Mouse (Mus musculus): ENCODE results near the gene Grwd1. TPM values are rescaled to one million over a fixed set of nuclear protein-coding genes. Genes with fewer than 3 reads are reported as not detected.

Grwd1 gene
- total RNA-seq, 1 experiment = 107 TPM

GRCm38 (mm10) chr7:45873061-45873947 is 42.6 kb upstream of the Grwd1 start:
- TF ChIP-seq CHD2 (IDR thresholded peaks at IDR 0.05; ENCODE audit: low read depth, low read length) = no peak
- no peak for TF ChIP-seq HCFC1 (IDR thresholded peaks at IDR 0.05; ENCODE audit: borderline replicate concordance, insufficient read depth, low read length)
- TF ChIP-seq MAFK (IDR thresholded peaks at IDR 0.05; ENCODE audit: insufficient read depth, low read depth, low read length) = no peak
- TF ChIP-seq ZC3H11A (IDR thresholded peaks at IDR 0.05; ENCODE audit: borderline replicate concordance, low read depth, low read length) = no peak
- TF ChIP-seq ZNF384 (IDR thresholded peaks at IDR 0.05; ENCODE audit: low read depth, low read length) = no peak
- no peak for DNase-seq (ENCODE audit: low read depth, low spot score)
- Histone ChIP-seq H3K36me3 (ENCODE audit: control insufficient read depth, insufficient read depth, low read length, poor library complexity, severe bottlenecking) (peaks cover 13% of the 10 kb centered on the region), H3K27ac (ENCODE audit: insufficient read depth, low read depth, low read length, poor library complexity, severe bottlenecking) (peak overlapping the region; percentile 41), H3K4me1 (ENCODE audit: control insufficient read depth in 2 of 2, insufficient read depth in 2 of 2, low read length in 2 of 2, poor library complexity in 1 of 2) (peaks cover 1 to 5% of the 10 kb centered on the region in 2 experiments; a peak in 2 of 4 replicates), H3K9me3 (ENCODE audit: control insufficient read depth, insufficient read depth, low read depth, low read length) (no peaks in the 10 kb centered on the region), H3K4me3 (ENCODE audit: insufficient read depth in 1 of 2, low read depth in 1 of 2, low read length in 2 of 2, poor library complexity in 1 of 2, severe bottlenecking in 1 of 2) (peak overlapping the region; percentile 69 to 77), H3K9ac (ENCODE audit: insufficient read depth, low read depth, low read length, poor library complexity, severe bottlenecking) (peak overlapping the region; percentile 93)
- in situ Hi-C loops (cut with MboI; ENCODE audit: low sequenced_read_pairs in 2 of 2, unreplicated experiment in 2 of 2) = no loop called here

GRCm38 (mm10) chr7:45872624-45873023 is 41.9 kb upstream of the Grwd1 start, which contains the start of gene Kdelr1:
Gene Kdelr1 (plus strand): TSS chr7:45872772.
- peak within 1 kb of the TSS; percentile 41 for H3K27ac ChIP-seq (ENCODE audit: insufficient read depth, low read depth, low read length, poor library complexity, severe bottlenecking)
- no peaks in the 10 kb centered on the region for H3K9me3 ChIP-seq (ENCODE audit: control insufficient read depth, insufficient read depth, low read depth, low read length)
- peak within 1 kb of the TSS; percentile 69 to 77 for H3K4me3 ChIP-seq (ENCODE audit: insufficient read depth in 1 of 2, low read depth in 1 of 2, low read length in 2 of 2, poor library complexity in 1 of 2, severe bottlenecking in 1 of 2)
- in situ Hi-C loops (cut with MboI; ENCODE audit: low sequenced_read_pairs in 2 of 2, unreplicated experiment in 2 of 2) = no loop called here
- H3K9ac ChIP-seq (ENCODE audit: insufficient read depth, low read depth, low read length, poor library complexity, severe bottlenecking) = peak within 1 kb of the TSS; percentile 93
- H3K4me1 ChIP-seq (ENCODE audit: control insufficient read depth in 2 of 2, insufficient read depth in 2 of 2, low read length in 2 of 2, poor library complexity in 1 of 2) = peaks cover 1 to 5% of the 10 kb centered on the region in 2 experiments; a peak in 2 of 4 replicates
- peak; percentile 83 for DNase-seq (ENCODE audit: low read depth, low spot score)
- TF ChIP-seq ZC3H11A (IDR thresholded peaks at IDR 0.05; ENCODE audit: borderline replicate concordance, low read depth, low read length) = peak; percentile 21; the same call in 1 of the 2 replicates
- TF ChIP-seq HCFC1 (IDR thresholded peaks at IDR 0.05; ENCODE audit: borderline replicate concordance, insufficient read depth, low read length) = no peak
- peaks cover 13% of the 10 kb centered on the region for H3K36me3 ChIP-seq (ENCODE audit: control insufficient read depth, insufficient read depth, low read length, poor library complexity, severe bottlenecking)

DNA sequence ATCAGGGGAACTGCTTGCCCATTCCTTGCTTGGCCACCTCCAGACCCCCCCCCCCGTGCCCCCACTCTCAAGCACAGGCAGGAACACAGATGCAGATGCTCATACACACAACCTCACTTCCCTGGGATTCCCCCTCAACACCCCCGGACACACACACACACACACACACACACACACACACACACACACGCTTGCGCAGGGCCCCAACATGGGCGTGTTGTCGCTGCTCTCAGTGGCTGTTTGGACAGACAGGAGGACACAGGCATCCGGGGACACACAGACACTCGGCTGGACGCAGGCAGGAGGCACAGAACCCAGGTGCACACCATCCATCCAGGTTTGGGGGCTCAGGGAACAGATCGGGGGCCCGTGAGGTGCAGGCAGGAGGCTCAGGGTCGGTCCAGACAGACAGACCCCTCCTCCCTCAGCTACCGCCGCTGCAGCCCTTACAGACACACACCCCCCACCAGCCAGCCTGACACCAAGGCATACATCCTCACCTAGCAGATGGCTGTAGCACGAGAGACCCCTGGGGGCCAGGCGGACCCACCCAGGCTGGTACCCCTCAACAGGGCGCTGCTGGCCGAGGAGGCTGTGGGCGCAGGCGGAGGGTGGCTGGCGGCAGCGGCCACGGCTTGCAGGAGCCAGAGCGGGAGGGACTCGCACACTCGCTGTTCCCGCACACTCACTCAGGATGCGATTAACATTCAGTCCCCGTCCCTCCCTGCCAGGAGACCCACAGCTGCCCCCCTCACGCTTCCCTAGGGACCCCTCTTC is 39.7 kb upstream of the Grwd1 start:
- Histone ChIP-seq H3K9me3 (ENCODE audit: control insufficient read depth, insufficient read depth, low read depth, low read length) (no peaks in the 10 kb centered on the region), H3K27ac (ENCODE audit: insufficient read depth, low read depth, low read length, poor library complexity, severe bottlenecking) (no peak overlapping the region)
- TF ChIP-seq CHD2 (IDR thresholded peaks at IDR 0.05; ENCODE audit: low read depth, low read length) (no peak), HCFC1 (IDR thresholded peaks at IDR 0.05; ENCODE audit: borderline replicate concordance, insufficient read depth, low read length) (no peak), ZNF384 (IDR thresholded peaks at IDR 0.05; ENCODE audit: low read depth, low read length) (no peak), ZC3H11A (IDR thresholded peaks at IDR 0.05; ENCODE audit: borderline replicate concordance, low read depth, low read length) (no peak), MAFK (IDR thresholded peaks at IDR 0.05; ENCODE audit: insufficient read depth, low read depth, low read length) (no peak)

GRCm38 (mm10) chr7:45869787-45870186 is 39.0 kb upstream of the Grwd1 start:
- Histone ChIP-seq H3K36me3 (ENCODE audit: control insufficient read depth, insufficient read depth, low read length, poor library complexity, severe bottlenecking) (peaks cover 3% of the 10 kb centered on the region; the same call in 1 of the 2 replicates), H3K4me1 (ENCODE audit: control insufficient read depth in 2 of 2, insufficient read depth in 2 of 2, low read length in 2 of 2, poor library complexity in 1 of 2) (peaks cover 1 to 11% of the 10 kb centered on the region in 2 experiments; a peak in 2 of 4 replicates), H3K4me3 (ENCODE audit: insufficient read depth in 1 of 2, low read depth in 1 of 2, low read length in 2 of 2, poor library complexity in 1 of 2, severe bottlenecking in 1 of 2) (no peak overlapping the region; a peak in 1 of 4 replicates), H3K27ac (ENCODE audit: insufficient read depth, low read depth, low read length, poor library complexity, severe bottlenecking) (0 out of 2 replicates have a peak overlapping the region, but pooled peaks have one; percentile 24), H3K9me3 (ENCODE audit: control insufficient read depth, insufficient read depth, low read depth, low read length) (no peaks in the 10 kb centered on the region), H3K9ac (ENCODE audit: insufficient read depth, low read depth, low read length, poor library complexity, severe bottlenecking) (no peak overlapping the region)
- no peak for DNase-seq (ENCODE audit: low read depth, low spot score)
- in situ Hi-C loops (cut with MboI; ENCODE audit: low sequenced_read_pairs in 2 of 2, unreplicated experiment in 2 of 2) = no loop called here
- no peak for TF ChIP-seq ZC3H11A (IDR thresholded peaks at IDR 0.05; ENCODE audit: borderline replicate concordance, low read depth, low read length)
- no peak for TF ChIP-seq ZNF384 (IDR thresholded peaks at IDR 0.05; ENCODE audit: low read depth, low read length)
- TF ChIP-seq HCFC1 (IDR thresholded peaks at IDR 0.05; ENCODE audit: borderline replicate concordance, insufficient read depth, low read length) = no peak
- TF ChIP-seq CHD2 (IDR thresholded peaks at IDR 0.05; ENCODE audit: low read depth, low read length) = no peak
- TF ChIP-seq MAFK (IDR thresholded peaks at IDR 0.05; ENCODE audit: insufficient read depth, low read depth, low read length) = no peak

More for the DNA sequence above, 39.7 kb upstream of the Grwd1 start:
- H3K4me3 ChIP-seq (ENCODE audit: insufficient read depth in 1 of 2, low read depth in 1 of 2, low read length in 2 of 2, poor library complexity in 1 of 2, severe bottlenecking in 1 of 2) = peak overlapping the region; percentile 52; a peak in 3 of 4 replicates
- H3K36me3 ChIP-seq (ENCODE audit: control insufficient read depth, insufficient read depth, low read length, poor library complexity, severe bottlenecking) = peaks cover 6% of the 10 kb centered on the region; the same call in 1 of the 2 replicates
- peaks cover 1 to 11% of the 10 kb centered on the region in 2 experiments; a peak in 2 of 4 replicates for H3K4me1 ChIP-seq (ENCODE audit: control insufficient read depth in 2 of 2, insufficient read depth in 2 of 2, low read length in 2 of 2, poor library complexity in 1 of 2)
- in situ Hi-C loops (cut with MboI; ENCODE audit: low sequenced_read_pairs in 2 of 2, unreplicated experiment in 2 of 2) = no loop called here
- H3K9ac ChIP-seq (ENCODE audit: insufficient read depth, low read depth, low read length, poor library complexity, severe bottlenecking) = 0 out of 2 replicates have a peak overlapping the region, but pooled peaks have one; percentile 13
- no peak for DNase-seq (ENCODE audit: low read depth, low spot score)

Data from ES-E14 (cell line).